Mouse (Mus musculus): ENCODE measurements around the gene Fam183b. TPM values are rescaled to one million over a fixed set of nuclear protein-coding genes. Genes with fewer than 3 reads are reported as not detected.
"Not testable (repeated sequence)": the region's sequence is repeated elsewhere in the genome, so short reads cannot be mapped to it uniquely, and the experiment has no call there.

Gene Fam183b
- total RNA-seq, 2 experiments from 2014 or later, result not detected

DNA sequence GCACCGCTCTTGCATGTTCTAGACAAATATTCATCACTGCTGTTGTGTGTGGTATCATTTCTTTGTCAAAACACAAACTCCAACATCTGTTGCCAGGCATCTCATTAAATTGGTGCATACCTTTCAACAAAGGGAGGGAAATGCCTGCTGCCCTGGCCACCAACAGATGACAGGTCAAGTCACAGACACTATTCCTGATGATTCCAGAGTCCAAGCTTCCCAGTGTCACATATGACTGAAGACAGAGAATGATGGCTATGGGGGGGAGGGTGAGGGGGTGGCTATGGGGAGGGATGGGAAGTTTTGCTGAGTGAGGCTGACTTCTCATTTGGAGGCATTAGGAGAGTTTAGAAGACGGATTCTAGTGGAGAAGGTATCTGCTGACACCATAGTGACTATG, 17.6 kb downstream of the Fam183b start:
- ATAC-seq (replicated peaks; ENCODE audit: low FRiP score, poor library complexity, severe bottlenecking), result no peak

DNA sequence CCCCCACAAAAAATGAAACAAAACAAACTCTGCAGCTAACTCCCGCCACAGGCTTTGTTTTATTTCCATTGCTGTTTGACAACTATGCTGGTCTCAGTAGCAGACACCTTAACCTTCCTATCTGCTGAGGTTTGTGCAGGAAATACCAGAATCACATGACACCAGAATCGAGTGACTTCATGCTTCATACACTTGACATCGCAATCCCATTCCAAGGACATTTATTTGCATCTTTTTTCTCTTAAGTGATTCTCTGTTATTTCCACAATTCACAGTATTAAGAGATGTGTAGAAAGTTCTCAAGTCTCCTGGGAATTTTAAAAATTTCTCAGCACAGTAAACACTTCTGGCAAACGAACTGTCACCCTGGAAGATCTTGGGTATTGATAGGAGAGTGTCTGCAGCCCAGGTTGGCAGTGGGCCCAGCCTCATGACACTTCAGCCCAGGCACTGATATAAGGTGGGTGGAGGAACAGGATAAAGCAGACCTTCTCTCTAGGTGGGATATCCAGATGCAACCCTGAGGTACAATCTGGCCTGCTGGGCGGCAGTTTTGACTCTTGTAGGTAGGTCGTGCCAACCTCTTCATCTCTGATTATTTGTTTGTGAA, 19.2 kb downstream of the Fam183b start, which contains the start of gene Olfr314:
Gene Olfr314, plus strand, starts transcription at position 473 of the 610 bp plus-strand sequence.
- no peak for ATAC-seq (replicated peaks; ENCODE audit: low FRiP score, poor library complexity, severe bottlenecking)

DNA sequence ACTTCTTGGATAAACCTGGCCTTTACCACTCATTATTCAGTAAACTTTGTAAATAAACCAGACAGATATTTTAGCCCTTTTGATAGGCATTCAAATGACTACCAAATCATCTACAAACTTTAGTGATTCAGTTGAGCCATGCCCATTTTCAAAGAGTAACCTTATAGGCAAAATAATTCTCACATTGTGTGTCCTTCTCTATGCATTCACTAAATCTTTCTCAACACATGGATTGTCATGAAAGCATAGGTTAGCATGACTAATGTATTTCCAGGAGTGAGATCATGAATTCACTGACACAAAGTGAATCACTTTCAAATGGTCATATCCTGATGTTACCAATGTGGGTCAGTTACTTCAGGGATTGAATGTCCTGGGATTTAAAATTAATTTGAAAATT, 28.9 kb downstream of the Fam183b start, which contains the start of gene Olfr315:
Gene Olfr315, plus strand, starts transcription at position 301 of the 400 bp plus-strand sequence.
- ATAC-seq (replicated peaks; ENCODE audit: low FRiP score, poor library complexity, severe bottlenecking), result no peak

DNA sequence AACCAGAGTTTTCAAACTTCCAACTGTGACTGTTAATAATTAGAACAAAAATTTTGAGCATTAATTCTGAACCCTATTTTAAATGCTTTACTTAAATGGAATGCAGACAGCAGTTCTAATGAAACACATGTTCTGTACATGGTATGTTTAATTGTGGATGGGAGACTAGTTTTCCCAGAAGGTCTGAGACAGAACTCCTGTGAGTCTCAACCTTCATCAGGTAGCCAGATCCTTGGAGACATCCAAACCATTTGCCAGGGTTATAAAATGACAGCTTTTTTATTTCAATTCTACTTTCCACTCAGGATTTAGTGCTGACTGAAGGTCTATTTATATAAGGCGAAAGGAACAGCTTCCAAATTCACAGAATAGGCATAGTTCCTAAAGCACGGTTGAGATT, 49.3 kb downstream of the Fam183b start, which contains the start of gene Olfr316:
Gene Olfr316, plus strand, starts transcription at position 301 of the 400 bp plus-strand sequence.
- ATAC-seq (replicated peaks; ENCODE audit: low FRiP score, poor library complexity, severe bottlenecking), result no peak

DNA sequence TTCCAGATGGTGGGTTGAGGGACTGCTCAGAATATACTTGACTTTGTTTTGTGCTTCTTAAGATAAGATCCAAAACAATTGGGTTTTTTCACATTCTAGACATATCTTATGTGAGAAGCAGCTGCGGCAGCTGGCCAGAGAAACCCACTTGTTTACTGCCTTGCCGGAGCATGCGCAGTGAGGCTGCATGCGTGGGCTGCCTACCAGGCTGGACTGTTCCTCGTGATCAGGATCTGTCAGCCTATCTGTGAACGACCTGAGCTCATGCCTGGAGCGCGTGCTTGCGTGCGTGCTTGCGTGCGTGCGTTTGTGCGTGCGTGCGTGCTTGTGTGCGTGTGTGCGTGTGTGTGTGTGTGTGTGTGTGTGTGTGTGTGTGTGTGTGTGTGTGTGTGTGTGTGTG, 50.7 kb downstream of the Fam183b start:
- ATAC-seq (replicated peaks; ENCODE audit: low FRiP score, poor library complexity, severe bottlenecking), result not testable (repeated sequence)

Other genes with a start within 250 kb of the Fam183b start
- not detected in 2 replicates for gene Olfr328, start 246.3 kb downstream of the Fam183b start, total RNA-seq (2015; ENCODE audit: low replicate concordance)
- gene Olfr328, start 246.3 kb downstream of the Fam183b start, total RNA-seq (2017; ENCODE audit: low replicate concordance), result 0.42 TPM in 1 of 2 replicates, not detected in the other
- gene Olfr224, start 231.4 kb downstream of the Fam183b start, total RNA-seq (2015; ENCODE audit: low replicate concordance), result not detected in 2 replicates
- not detected in 2 replicates for gene Olfr224, start 231.4 kb downstream of the Fam183b start, total RNA-seq (2017; ENCODE audit: low replicate concordance)
- not detected in 2 replicates for gene Olfr325, start 224.2 kb downstream of the Fam183b start, total RNA-seq (2015; ENCODE audit: low replicate concordance)
- not detected in 2 replicates for gene Olfr325, start 224.2 kb downstream of the Fam183b start, total RNA-seq (2017; ENCODE audit: low replicate concordance)
- gene Olfr324, start 206.8 kb downstream of the Fam183b start, total RNA-seq (2015; ENCODE audit: low replicate concordance), result not detected in 2 replicates
- 0.14 TPM in 1 of 2 replicates, not detected in the other for gene Olfr324, start 206.8 kb downstream of the Fam183b start, total RNA-seq (2017; ENCODE audit: low replicate concordance)
- not detected in 2 replicates for gene 2210407C18Rik, start 185.9 kb downstream of the Fam183b start, total RNA-seq (2015; ENCODE audit: low replicate concordance)
- not detected in 2 replicates for gene 2210407C18Rik, start 185.9 kb downstream of the Fam183b start, total RNA-seq (2017; ENCODE audit: low replicate concordance)
- gene Olfr323, start 171.5 kb downstream of the Fam183b start, total RNA-seq (2015; ENCODE audit: low replicate concordance), result 3.5 TPM in 1 of 2 replicates, not detected in the other
- not detected in 2 replicates for gene Olfr323, start 171.5 kb downstream of the Fam183b start, total RNA-seq (2017; ENCODE audit: low replicate concordance)
- 320 and 369 TPM in 2 replicates for gene Trim58, start 161.5 kb downstream of the Fam183b start, total RNA-seq (2015; ENCODE audit: low replicate concordance)
- 372 and 438 TPM in 2 replicates for gene Trim58, start 161.5 kb downstream of the Fam183b start, total RNA-seq (2017; ENCODE audit: low replicate concordance)
- 0.38 and 1.0 TPM in 2 replicates for gene Olfr322, start 143.2 kb downstream of the Fam183b start, total RNA-seq (2015; ENCODE audit: low replicate concordance)
- 0.42 and 1.0 TPM in 2 replicates for gene Olfr322, start 143.2 kb downstream of the Fam183b start, total RNA-seq (2017; ENCODE audit: low replicate concordance)
- not detected in 2 replicates for gene Olfr320, start 120.9 kb downstream of the Fam183b start, total RNA-seq (2015; ENCODE audit: low replicate concordance)
- gene Olfr320, start 120.9 kb downstream of the Fam183b start, total RNA-seq (2017; ENCODE audit: low replicate concordance), result not detected in 2 replicates
- not detected in 2 replicates for gene Olfr319, start 102.8 kb downstream of the Fam183b start, total RNA-seq (2015; ENCODE audit: low replicate concordance)
- gene Olfr319, start 102.8 kb downstream of the Fam183b start, total RNA-seq (2017; ENCODE audit: low replicate concordance), result not detected in 2 replicates
- gene Olfr318, start 77.9 kb downstream of the Fam183b start, total RNA-seq (2015; ENCODE audit: low replicate concordance), result not detected in 2 replicates
- gene Olfr318, start 77.9 kb downstream of the Fam183b start, total RNA-seq (2017; ENCODE audit: low replicate concordance), result not detected in 2 replicates
- not detected in 2 replicates for gene Olfr317, start 62.7 kb downstream of the Fam183b start, total RNA-seq (2015; ENCODE audit: low replicate concordance)
- not detected in 2 replicates for gene Olfr317, start 62.7 kb downstream of the Fam183b start, total RNA-seq (2017; ENCODE audit: low replicate concordance)
- not detected in 2 replicates for gene Olfr316, start 49.2 kb downstream of the Fam183b start, total RNA-seq (2015; ENCODE audit: low replicate concordance)
- gene Olfr316, start 49.2 kb downstream of the Fam183b start, total RNA-seq (2017; ENCODE audit: low replicate concordance), result not detected in 2 replicates
- gene Olfr315, start 28.8 kb downstream of the Fam183b start, total RNA-seq (2015; ENCODE audit: low replicate concordance), result not detected in 2 replicates
- gene Olfr315, start 28.8 kb downstream of the Fam183b start, total RNA-seq (2017; ENCODE audit: low replicate concordance), result not detected in 2 replicates
- not detected in 2 replicates for gene Olfr314, start 19.0 kb downstream of the Fam183b start, total RNA-seq (2015; ENCODE audit: low replicate concordance)
- gene Olfr314, start 19.0 kb downstream of the Fam183b start, total RNA-seq (2017; ENCODE audit: low replicate concordance), result not detected in 2 replicates
- gene Olfr313, start 13.0 kb upstream of the Fam183b start, total RNA-seq (2015; ENCODE audit: low replicate concordance), result not detected in 2 replicates
- not detected in 2 replicates for gene Olfr313, start 13.0 kb upstream of the Fam183b start, total RNA-seq (2017; ENCODE audit: low replicate concordance)
- not detected in 2 replicates for gene Olfr312, start 27.3 kb upstream of the Fam183b start, total RNA-seq (2015; ENCODE audit: low replicate concordance)
- gene Olfr312, start 27.3 kb upstream of the Fam183b start, total RNA-seq (2017; ENCODE audit: low replicate concordance), result 0.42 TPM in 1 of 2 replicates, not detected in the other
- not detected in 2 replicates for gene Olfr311, start 37.3 kb upstream of the Fam183b start, total RNA-seq (2015; ENCODE audit: low replicate concordance)
- not detected in 2 replicates for gene Olfr311, start 37.3 kb upstream of the Fam183b start, total RNA-seq (2017; ENCODE audit: low replicate concordance)
- 19.2 and 31.1 TPM in 2 replicates for gene Gm12258, start 45.2 kb upstream of the Fam183b start, total RNA-seq (2015; ENCODE audit: low replicate concordance)
- 20.1 and 38.3 TPM in 2 replicates for gene Gm12258, start 45.2 kb upstream of the Fam183b start, total RNA-seq (2017; ENCODE audit: low replicate concordance)
- gene 2810021J22Rik, start 65.3 kb upstream of the Fam183b start, total RNA-seq (2015; ENCODE audit: low replicate concordance), result 0.63 and 1.7 TPM in 2 replicates
- 2.0 and 2.1 TPM in 2 replicates for gene 2810021J22Rik, start 65.3 kb upstream of the Fam183b start, total RNA-seq (2017; ENCODE audit: low replicate concordance)
- 15.2 and 23.4 TPM in 2 replicates for gene Zfp39, start 102.3 kb upstream of the Fam183b start, total RNA-seq (2015; ENCODE audit: low replicate concordance)
- 18.3 and 19.8 TPM in 2 replicates for gene Zfp39, start 102.3 kb upstream of the Fam183b start, total RNA-seq (2017; ENCODE audit: low replicate concordance)
- 296 and 325 TPM in 2 replicates for gene Btnl10, start 115.9 kb upstream of the Fam183b start, total RNA-seq (2015; ENCODE audit: low replicate concordance)
- gene Btnl10, start 115.9 kb upstream of the Fam183b start, total RNA-seq (2017; ENCODE audit: low replicate concordance), result 491 and 558 TPM in 2 replicates
- 18.6 and 23.6 TPM in 2 replicates for gene Rnf187, start 137.0 kb upstream of the Fam183b start, total RNA-seq (2015; ENCODE audit: low replicate concordance)
- 32.3 and 36.6 TPM in 2 replicates for gene Rnf187, start 137.0 kb upstream of the Fam183b start, total RNA-seq (2017; ENCODE audit: low replicate concordance)
- 7.5 and 25.9 TPM in 2 replicates for gene Hist3h2ba, start 147.0 kb upstream of the Fam183b start, total RNA-seq (2015; ENCODE audit: low replicate concordance)
- 40.6 and 51.9 TPM in 2 replicates for gene Hist3h2ba, start 147.0 kb upstream of the Fam183b start, total RNA-seq (2017; ENCODE audit: low replicate concordance)
- 30.5 and 41.5 TPM in 2 replicates for gene Hist3h2a, start 152.7 kb upstream of the Fam183b start, total RNA-seq (2015; ENCODE audit: low replicate concordance)
- 255 and 279 TPM in 2 replicates for gene Hist3h2a, start 152.7 kb upstream of the Fam183b start, total RNA-seq (2017; ENCODE audit: low replicate concordance)
- gene Trim17, start 152.7 kb upstream of the Fam183b start, total RNA-seq (2015; ENCODE audit: low replicate concordance), result 0.63 TPM in 1 of 2 replicates, not detected in the other
- 1.5 TPM in 1 of 2 replicates, not detected in the other for gene Trim17, start 152.7 kb upstream of the Fam183b start, total RNA-seq (2017; ENCODE audit: low replicate concordance)
- gene Trim11, start 176.1 kb upstream of the Fam183b start, total RNA-seq (2015; ENCODE audit: low replicate concordance), result 6.7 and 11.1 TPM in 2 replicates
- gene Trim11, start 176.1 kb upstream of the Fam183b start, total RNA-seq (2017; ENCODE audit: low replicate concordance), result 8.1 and 10.8 TPM in 2 replicates

All from erythroblast, adult 5-6 weeks (primary cell).